Mouse (Mus musculus): ENCODE data around the gene Tspan18. TPM values are rescaled to one million over a fixed set of nuclear protein-coding genes. Genes with fewer than 3 reads are reported as not detected.

Gene Tspan18
- polyA plus RNA-seq, 1 experiment = 8.8 TPM

DNA sequence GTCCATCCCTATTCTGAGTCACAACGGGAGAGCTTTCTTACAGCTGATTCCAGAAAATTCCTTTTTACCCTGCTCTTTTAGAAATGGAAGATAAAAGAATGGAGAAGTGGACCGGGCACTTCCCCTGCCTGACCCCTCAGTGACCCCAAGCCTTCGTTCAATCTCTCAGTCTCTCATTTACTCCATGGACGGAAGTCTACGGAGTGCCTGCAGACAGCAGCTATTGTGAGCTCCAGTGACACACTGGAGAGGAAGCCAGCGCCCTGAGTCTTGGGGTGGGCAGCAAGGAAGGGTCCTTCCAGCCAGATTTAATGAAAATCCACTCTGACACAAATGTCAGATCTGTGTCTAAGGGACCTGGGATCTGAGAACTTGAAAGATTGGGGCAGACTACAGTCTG lies 12.3 kb upstream of the Tspan18 start:
- no peak for TF ChIP-seq FLI1 (IDR thresholded peaks at IDR 0.05; ENCODE audit: low read length)
- TF ChIP-seq GATA1 (IDR thresholded peaks at IDR 0.05; ENCODE audit: borderline replicate concordance, low read length) = no peak
- peaks cover 91% of the 10 kb centered on the region for H3K4me1 ChIP-seq
- peaks cover 94% of the 10 kb centered on the region for H3K36me3 ChIP-seq (replicated peaks; ENCODE audit: low read length)
- no peaks in the 10 kb centered on the region for H3K9me3 ChIP-seq
- H3K27me3 ChIP-seq (replicated peaks) = peaks cover 8% of the 10 kb centered on the region
- no peak overlapping the region for H3K4me3 ChIP-seq (replicated peaks)

DNA sequence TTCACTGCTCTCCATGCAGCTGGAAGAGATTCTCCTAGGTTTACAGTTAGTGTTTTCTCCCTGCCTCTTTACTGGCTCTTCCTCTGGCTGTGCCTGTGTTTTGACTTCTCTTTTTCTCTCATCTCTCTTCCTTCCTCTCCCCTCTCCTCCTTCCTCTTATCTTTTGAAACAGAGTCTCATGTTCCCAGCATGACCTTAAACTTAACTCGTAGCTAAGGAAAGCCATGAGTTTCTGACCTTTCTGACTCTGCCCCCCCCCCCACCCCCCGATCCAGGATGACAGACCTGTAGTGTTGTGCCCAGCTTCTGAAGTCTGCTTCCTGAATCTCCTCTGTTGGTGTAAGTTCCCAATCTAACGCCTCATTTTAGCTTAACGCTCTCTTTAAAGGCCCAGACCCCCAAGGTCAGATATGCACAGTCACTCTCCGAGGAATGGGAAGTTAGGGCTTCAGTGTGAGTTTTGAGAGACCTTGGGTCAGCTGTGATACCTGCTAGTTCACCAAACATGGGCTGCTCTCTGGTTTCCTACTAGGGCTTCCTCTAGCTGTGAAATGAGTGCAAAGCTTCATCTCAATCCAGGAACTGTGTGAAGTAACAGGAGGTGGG lies 11.5 kb upstream of the Tspan18 start:
- Histone ChIP-seq H3K4me3 (replicated peaks) (peak overlapping the region; percentile 60), H3K27me3 (replicated peaks) (peaks cover 15% of the 10 kb centered on the region)
- TF ChIP-seq GATA1 (IDR thresholded peaks at IDR 0.05; ENCODE audit: borderline replicate concordance, low read length) (no peak), FLI1 (IDR thresholded peaks at IDR 0.05; ENCODE audit: low read length) (no peak)

DNA sequence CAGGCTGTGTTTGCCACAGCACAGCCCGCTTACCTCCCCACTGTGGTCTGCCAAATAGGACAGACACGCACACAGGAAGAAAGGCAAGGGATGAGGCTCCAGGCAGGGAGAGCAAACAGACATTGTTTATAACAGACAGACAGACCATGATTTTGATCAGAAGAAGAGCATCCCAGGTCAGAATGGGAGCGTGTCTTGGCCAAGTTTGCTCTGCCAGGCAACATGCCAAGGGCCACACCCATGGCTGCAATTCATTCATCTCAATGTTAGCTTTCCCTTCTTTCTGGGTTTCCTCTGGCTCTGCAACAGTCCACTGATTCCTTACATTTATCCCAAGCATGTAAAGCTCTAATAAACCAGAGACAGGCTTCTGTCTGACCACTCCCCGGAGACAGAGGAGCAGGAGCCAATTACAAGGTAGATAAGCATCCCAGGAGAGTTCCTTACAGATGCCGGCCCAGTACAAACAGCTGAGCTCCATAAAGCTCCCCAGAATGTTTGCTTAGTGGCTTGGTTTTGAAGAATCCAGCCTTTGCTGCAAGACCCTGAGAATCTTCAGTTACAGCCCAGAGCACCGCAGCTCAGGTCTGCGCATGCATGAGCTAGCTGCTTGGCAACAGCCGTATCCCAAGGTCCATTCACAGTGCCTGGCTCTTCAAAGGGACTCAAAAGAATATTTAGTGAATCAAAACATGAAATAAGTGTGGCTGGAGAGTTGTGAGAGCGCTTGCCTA lies 5.2 kb upstream of the Tspan18 start:
- TF ChIP-seq GATA1 (IDR thresholded peaks at IDR 0.05; ENCODE audit: borderline replicate concordance, low read length) = no peak
- TF ChIP-seq FLI1 (IDR thresholded peaks at IDR 0.05; ENCODE audit: low read length) = no peak
- H3K4me1 ChIP-seq = peaks cover 50% of the 10 kb centered on the region
- peaks cover 14% of the 10 kb centered on the region for H3K9me3 ChIP-seq
- peaks cover 74% of the 10 kb centered on the region for H3K36me3 ChIP-seq (replicated peaks; ENCODE audit: low read length)
- H3K4me3 ChIP-seq (replicated peaks) = no peak overlapping the region
- H3K27me3 ChIP-seq (replicated peaks) = peaks cover 54% of the 10 kb centered on the region

More for the DNA sequence above, 11.5 kb upstream of the Tspan18 start:
- H3K9me3 ChIP-seq = no peaks in the 10 kb centered on the region
- peaks cover 93% of the 10 kb centered on the region for H3K36me3 ChIP-seq (replicated peaks; ENCODE audit: low read length)
- peaks cover 83% of the 10 kb centered on the region for H3K4me1 ChIP-seq

DNA sequence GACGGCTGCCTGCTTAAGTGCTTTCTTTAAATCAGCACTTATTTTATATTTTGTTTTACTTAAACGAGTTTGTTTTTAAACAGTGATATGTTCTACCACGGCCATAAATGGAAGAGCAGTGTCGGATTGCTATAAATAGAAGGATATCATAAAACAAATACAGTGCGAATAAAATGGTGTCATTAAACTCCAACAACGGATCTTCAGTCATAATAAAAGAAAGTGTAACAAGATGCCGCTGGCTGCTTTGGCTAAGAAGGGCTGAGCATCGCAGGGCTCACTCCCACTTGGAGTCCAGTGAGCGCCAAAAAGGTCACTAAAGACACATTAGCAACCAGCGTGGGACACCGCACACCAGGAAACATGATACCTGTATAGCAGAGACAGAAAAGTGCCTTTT lies 1.7 kb upstream of the Tspan18 start:
- no peak for TF ChIP-seq FLI1 (IDR thresholded peaks at IDR 0.05; ENCODE audit: low read length)
- TF ChIP-seq GATA1 (IDR thresholded peaks at IDR 0.05; ENCODE audit: borderline replicate concordance, low read length) = no peak
- Histone ChIP-seq H3K4me1 (peaks cover 47% of the 10 kb centered on the region), H3K27me3 (replicated peaks) (peaks cover 73% of the 10 kb centered on the region)

DNA sequence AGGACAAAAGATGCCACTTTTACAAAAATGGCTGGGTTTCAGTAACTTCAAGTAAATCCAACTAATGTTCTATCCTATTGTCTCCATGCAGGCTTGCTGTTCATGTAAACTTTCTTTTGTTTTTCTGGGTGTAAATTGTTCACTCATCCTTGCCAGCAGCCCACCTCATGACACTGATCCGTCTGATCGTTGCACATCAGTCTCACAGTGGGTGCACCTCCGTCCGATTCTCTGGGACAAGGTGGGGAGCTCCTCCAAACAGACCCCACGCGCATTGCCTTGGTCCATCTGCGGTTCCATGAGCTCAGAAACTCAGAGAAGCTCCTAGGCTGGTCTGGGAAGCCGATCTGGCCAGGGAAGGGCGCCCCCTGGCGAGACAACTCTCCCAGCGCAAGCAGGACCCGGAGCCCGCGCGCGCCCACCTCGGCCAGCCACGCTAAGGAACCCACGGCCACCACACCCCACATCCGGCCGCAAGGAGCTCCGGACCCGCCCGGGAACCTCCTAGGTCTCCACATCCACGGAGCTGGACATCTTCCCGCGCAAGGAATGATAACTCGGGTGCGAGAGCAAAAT lies 976 bp downstream of the Tspan18 start:
- peaks cover 87% of the 10 kb centered on the region for H3K27me3 ChIP-seq (replicated peaks)
- H3K4me3 ChIP-seq (replicated peaks) = peak overlapping the region; percentile 95
- H3K4me1 ChIP-seq = peaks cover 37% of the 10 kb centered on the region
- H3K9me3 ChIP-seq = peaks cover 14% of the 10 kb centered on the region
- H3K36me3 ChIP-seq (replicated peaks; ENCODE audit: low read length) = peaks cover 21% of the 10 kb centered on the region
- TF ChIP-seq FLI1 (IDR thresholded peaks at IDR 0.05; ENCODE audit: low read length) (no peak), GATA1 (IDR thresholded peaks at IDR 0.05; ENCODE audit: borderline replicate concordance, low read length) (no peak)

More for the DNA sequence above, 1.7 kb upstream of the Tspan18 start:
- Histone ChIP-seq H3K4me3 (replicated peaks) (no peak overlapping the region), H3K9me3 (peaks cover 14% of the 10 kb centered on the region), H3K36me3 (replicated peaks; ENCODE audit: low read length) (peaks cover 40% of the 10 kb centered on the region)

DNA sequence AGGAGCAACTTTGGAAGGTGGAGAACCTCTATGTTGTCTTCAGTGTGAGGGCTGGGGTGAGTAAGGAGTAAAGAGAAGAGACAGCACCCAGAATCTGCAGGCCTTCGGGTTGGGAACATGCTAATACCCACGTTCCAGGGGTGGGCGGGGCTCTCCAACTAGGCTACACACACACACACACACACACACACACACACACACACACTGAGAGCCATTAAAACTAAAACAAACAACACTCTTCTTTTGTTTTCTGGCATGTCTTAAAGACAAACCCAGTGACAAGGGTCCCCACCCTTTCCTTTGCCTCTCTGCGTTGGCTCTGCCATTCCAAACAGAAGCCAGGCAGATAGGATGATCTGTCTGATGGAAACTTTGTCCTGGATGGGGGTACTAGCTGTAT lies 2.0 kb downstream of the Tspan18 start:
- Histone ChIP-seq H3K4me1 (peaks cover 33% of the 10 kb centered on the region), H3K36me3 (replicated peaks; ENCODE audit: low read length) (peaks cover 18% of the 10 kb centered on the region), H3K4me3 (replicated peaks) (peak overlapping the region; percentile 95), H3K27me3 (replicated peaks) (peaks cover 89% of the 10 kb centered on the region), H3K9me3 (peaks cover 9% of the 10 kb centered on the region)
- no peak for TF ChIP-seq GATA1 (IDR thresholded peaks at IDR 0.05; ENCODE audit: borderline replicate concordance, low read length)
- TF ChIP-seq FLI1 (IDR thresholded peaks at IDR 0.05; ENCODE audit: low read length) = no peak

DNA sequence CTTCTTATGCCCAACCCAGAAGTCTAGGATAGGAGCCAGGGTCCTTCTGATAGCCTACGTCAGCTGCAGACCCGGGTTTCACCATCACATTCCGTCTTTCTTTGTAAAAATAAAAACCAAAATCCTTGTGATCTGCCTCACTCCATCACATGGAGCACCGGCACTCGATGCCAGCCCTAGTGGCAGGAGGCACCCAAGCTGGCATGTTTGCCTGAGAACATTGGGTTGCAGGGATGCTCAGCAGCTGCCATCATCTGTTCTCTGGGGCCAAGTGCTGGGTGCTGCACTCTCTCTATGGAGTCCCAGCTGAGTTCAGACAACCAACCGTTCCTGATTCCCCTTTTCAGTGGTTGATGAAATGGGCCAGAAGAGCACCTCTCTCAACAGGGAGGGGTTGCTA lies 3.2 kb downstream of the Tspan18 start:
- Histone ChIP-seq H3K27me3 (replicated peaks) (peaks cover 82% of the 10 kb centered on the region), H3K36me3 (replicated peaks; ENCODE audit: low read length) (peaks cover 8% of the 10 kb centered on the region)

DNA sequence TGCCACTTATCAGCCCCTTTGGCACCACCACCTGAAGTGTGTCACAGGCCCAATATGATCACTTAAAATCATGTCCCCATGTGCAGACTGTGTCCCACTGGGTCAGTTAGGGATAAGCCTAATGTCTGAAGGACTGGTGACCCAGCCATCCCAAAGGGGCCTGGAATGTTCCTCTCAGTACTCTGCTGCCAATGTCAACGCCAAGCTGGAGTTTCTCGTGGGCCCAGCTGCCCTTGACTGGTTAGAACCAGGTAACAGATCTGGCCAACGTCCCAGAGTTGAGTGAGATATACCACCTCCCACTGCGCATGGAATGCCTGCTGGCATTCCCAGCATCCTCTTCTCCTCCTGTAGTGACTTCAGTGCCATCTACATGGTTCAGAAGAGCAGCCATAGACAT lies 5.2 kb downstream of the Tspan18 start:
- TF ChIP-seq GATA1 (IDR thresholded peaks at IDR 0.05; ENCODE audit: borderline replicate concordance, low read length) (no peak), FLI1 (IDR thresholded peaks at IDR 0.05; ENCODE audit: low read length) (no peak)
- H3K27me3 ChIP-seq (replicated peaks) = peaks cover 82% of the 10 kb centered on the region
- H3K4me1 ChIP-seq = peaks cover 22% of the 10 kb centered on the region
- no peak overlapping the region for H3K4me3 ChIP-seq (replicated peaks)
- peaks cover 4% of the 10 kb centered on the region for H3K9me3 ChIP-seq
- peaks cover 8% of the 10 kb centered on the region for H3K36me3 ChIP-seq (replicated peaks; ENCODE audit: low read length)

More for the DNA sequence above, 3.2 kb downstream of the Tspan18 start:
- H3K4me3 ChIP-seq (replicated peaks) = no peak overlapping the region
- H3K9me3 ChIP-seq = no peaks in the 10 kb centered on the region
- peaks cover 33% of the 10 kb centered on the region for H3K4me1 ChIP-seq
- TF ChIP-seq GATA1 (IDR thresholded peaks at IDR 0.05; ENCODE audit: borderline replicate concordance, low read length) (no peak), FLI1 (IDR thresholded peaks at IDR 0.05; ENCODE audit: low read length) (no peak)

DNA sequence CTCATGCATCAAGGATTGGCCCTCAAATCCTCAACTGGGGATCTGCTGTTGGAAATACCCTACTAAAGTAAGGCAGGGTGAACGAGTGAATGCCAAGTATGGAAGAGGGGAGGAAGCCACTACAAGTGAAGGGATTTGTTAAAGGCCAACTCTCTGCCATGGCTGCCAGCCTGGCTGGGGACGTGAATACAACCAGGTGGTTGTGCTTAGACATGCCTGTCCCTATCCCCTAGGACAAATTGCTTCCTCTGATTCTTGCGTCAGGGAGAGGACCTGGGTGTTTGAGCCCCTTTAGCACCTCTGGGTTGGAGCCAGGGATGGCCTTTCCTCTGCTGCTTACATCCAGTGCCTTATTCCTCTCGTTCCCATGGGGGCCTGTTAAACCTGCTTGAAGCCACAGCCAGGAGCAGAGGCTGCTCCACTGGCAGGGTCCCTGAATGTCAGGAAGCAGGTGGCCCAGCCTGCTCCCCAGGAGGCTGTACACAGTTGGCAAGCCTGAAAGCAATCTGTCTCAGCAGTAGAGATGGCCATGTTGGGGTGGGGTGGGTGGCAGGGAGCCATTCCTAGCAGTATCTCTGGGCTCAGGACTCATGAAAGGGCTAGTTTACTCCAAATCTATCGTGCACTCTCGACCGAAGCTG lies 6.3 kb downstream of the Tspan18 start:
- peaks cover 11% of the 10 kb centered on the region for H3K4me1 ChIP-seq
- TF ChIP-seq GATA1 (IDR thresholded peaks at IDR 0.05; ENCODE audit: borderline replicate concordance, low read length) = no peak
- no peak for TF ChIP-seq FLI1 (IDR thresholded peaks at IDR 0.05; ENCODE audit: low read length)
- H3K27me3 ChIP-seq (replicated peaks) = peaks cover 80% of the 10 kb centered on the region
- no peak overlapping the region for H3K4me3 ChIP-seq (replicated peaks)
- peaks cover 15% of the 10 kb centered on the region for H3K36me3 ChIP-seq (replicated peaks; ENCODE audit: low read length)
- peaks cover 15% of the 10 kb centered on the region for H3K9me3 ChIP-seq
